Mouse (Mus musculus) limb, embryonic 14.5 days (tissue): ENCODE data around the gene Ptger3. TPM values are rescaled to one million over a fixed set of nuclear protein-coding genes. Genes with fewer than 3 reads are reported as not detected.

Experiments used
- ATAC-seq: fragments of 200-750 bp; cut with Nextera tagmentation; 2 replicates; pipeline ENCODE4 v1.8.0; 2017; ENCODE audit warnings: low read depth, moderate number of reproducible peaks, moderate TSS enrichment; ENCODE audit not compliant: low FRiP score
- DNase-seq: peaks from one replicate; pipeline ENCODE4 v3.0.0-alpha.2; 2015; ENCODE audit warnings: low spot score
- H3K27ac ChIP-seq: fragments of 300-500 bp; sonication (generic); replicated peaks from 2 replicates; pipeline ENCODE4 v1.5.1; 2014; ENCODE audit warnings: low read depth, mild to moderate bottlenecking, low read length, moderate library complexity, mixed read lengths
- H3K27me3 ChIP-seq: fragments of 300-500 bp; sonication (generic); 2 replicates; pipeline ENCODE4 v1.6.1; 2014; ENCODE audit warnings: low read length, mixed read lengths; ENCODE audit not compliant: control insufficient read depth, insufficient read depth
- H3K36me3 ChIP-seq: fragments of 300-500 bp; sonication (generic); 2 replicates; pipeline ENCODE4 v1.6.1; 2014; ENCODE audit warnings: mild to moderate bottlenecking, low read length, moderate library complexity, mixed read lengths; ENCODE audit not compliant: control insufficient read depth, insufficient read depth
- H3K4me1 ChIP-seq: fragments of 300-500 bp; sonication (generic); 2 replicates; pipeline ENCODE4 v1.6.1; 2014; ENCODE audit warnings: antibody characterized with exemption, low read length, mixed read lengths; ENCODE audit not compliant: control insufficient read depth, insufficient read depth
- H3K4me2 ChIP-seq: fragments of 300-500 bp; sonication (generic); replicated peaks from 2 replicates; pipeline ENCODE4 v1.6.1; 2014; ENCODE audit warnings: low read depth, mild to moderate bottlenecking, low read length, moderate library complexity; ENCODE audit not compliant: severe bottlenecking
- H3K4me3 ChIP-seq: fragments of 300-500 bp; sonication (generic); replicated peaks from 2 replicates; pipeline ENCODE4 v1.5.1; 2014; ENCODE audit warnings: low read length
- H3K9ac ChIP-seq: fragments of 300-500 bp; sonication (generic); 2 replicates; pipeline ENCODE4 v1.6.1; 2014; ENCODE audit warnings: mild to moderate bottlenecking, low read depth, low read length, moderate library complexity; ENCODE audit not compliant: severe bottlenecking
- H3K9me3 ChIP-seq: fragments of 300-500 bp; sonication (generic); 2 replicates; pipeline ENCODE4 v1.6.1; 2016; ENCODE audit warnings: low read length; ENCODE audit not compliant: control insufficient read depth
- POLR2A ChIP-seq: fragments of 200-500 bp; IDR thresholded peaks from 2 replicates; pipeline ENCODE4 v1.8.0; 2012; ENCODE audit warnings: inconsistent platforms, mild to moderate bottlenecking, moderate library complexity, borderline replicate concordance; ENCODE audit not compliant: insufficient read depth, insufficient read length; ENCODE audit errors: extremely low read depth
- WGBS: fragments of 180-500 bp; shearing (Covaris S2); extraction: QIAGEN DNeasy Blood & Tissue Kit; methylation state at CpG from one replicate; pipeline ENCODE4 v1.1.7; 2014; 5-methylcytosine and 5-hydroxymethylcytosine counted together
- microRNA counts: library from miRNA; unstranded; fragments of <30 nt; microRNA quantifications from one replicate; lab custom pipeline; 2016
- microRNA-seq: library from miRNA; unstranded; fragments of <30 nt; microRNA quantifications from one replicate; pipeline ENCODE4, GENCODE M21; 2016
- polyA plus RNA-seq, 2 experiments: library from polyadenylated mRNA; depleted of rRNA in 1 of 2; stranded (reverse) in 1 of 2; unstranded in 1 of 2; fragments of >200 nt; fragmentation: Nextera tagmentation in 1 of 2; extraction: Ambion mirVana in 1 of 2; gene quantifications; 2 replicates each; pipeline versions ENCODE4 v1.2.1 to v1.2.3; 2012 to 2014

Ptger3 gene
- polyA plus RNA-seq, 2 experiments: 3.7 to 8.6 TPM

GRCm38 (mm10) chr3:157686105-157686504 lies 119.4 kb downstream of the Ptger3 start:
- DNase-seq: no peak
- Histone ChIP-seq H3K27me3 (no peaks in the 10 kb centered on the region), H3K4me3 (no peak overlapping the region), H3K4me2 (no peak overlapping the region), H3K27ac (no peak overlapping the region), H3K9me3 (no peaks in the 10 kb centered on the region), H3K36me3 (no peaks in the 10 kb centered on the region), H3K4me1 (no peaks in the 10 kb centered on the region), H3K9ac (no peak overlapping the region)
- ATAC-seq: no peak
- WGBS: 70% methylated on average over 3 of the region's 3 CpGs
- no peak for TF ChIP-seq POLR2A

GRCm38 (mm10) chr3:157688419-157689162 lies 121.9 kb downstream of the Ptger3 start:
- no peak for ATAC-seq
- no peak for DNase-seq
- no peak overlapping the region for H3K9ac ChIP-seq
- H3K27ac ChIP-seq: no peak overlapping the region
- TF ChIP-seq POLR2A: no peak
- H3K4me1 ChIP-seq: no peaks in the 10 kb centered on the region
- 56% methylated on average over 6 of the region's 6 CpGs for WGBS
- no peaks in the 10 kb centered on the region for H3K9me3 ChIP-seq
- no peak overlapping the region for H3K4me2 ChIP-seq
- H3K27me3 ChIP-seq: no peaks in the 10 kb centered on the region
- H3K36me3 ChIP-seq: no peaks in the 10 kb centered on the region
- H3K4me3 ChIP-seq: no peak overlapping the region

MicroRNAs within 50 kb of the gene (microRNA counts, 519-probe panel; counts per million panel counts)
- 2,108 counts per million, percentile 32 among the panel's probes with 10 or more counts for microRNA mmu-miR-186 (lab: Ali Mortazavi, UCI)

Small RNA genes lying within 50 kb of the gene (microRNA-seq; reads per million reads assigned to microRNA genes)
- 464 reads per million, percentile 65 among the genes with 10 or more reads in this experiment for gene Mir186

Other genes with a start within 250 kb of the Ptger3 start
- 89.0 and 105 TPM in 2 replicates for gene Zranb2, start 32.7 kb upstream of the Ptger3 start, polyA plus RNA-seq (2012; rRNA removed)
- 97.7 and 106 TPM in 2 replicates for gene Zranb2, start 32.7 kb upstream of the Ptger3 start, polyA plus RNA-seq (2014; fragmentation: Nextera tagmentation; extraction: Ambion mirVana)